Mouse (Mus musculus): ENCODE results near the gene S1pr2. TPM values are rescaled to one million over a fixed set of nuclear protein-coding genes. Genes with fewer than 3 reads are reported as not detected.

S1pr2 gene
- polyA plus RNA-seq, 1 experiment from 2014 or later: 54.5 TPM

Small RNA genes within 50 kb of the gene (microRNA-seq; reads per million reads assigned to microRNA genes)
- 0.66 reads per million for gene Mir7081 (ENCODE audit: borderline number of aligned reads)

Other genes starting within 250 kb of the S1pr2 start
- 9.2 and 9.7 TPM in 2 replicates for gene Olfm2, start 230.4 kb downstream of the S1pr2 start, polyA plus RNA-seq (2014; fragmentation: Nextera tagmentation; extraction: Ambion mirVana)
- gene Col5a3, start 161.7 kb downstream of the S1pr2 start, polyA plus RNA-seq (2014; fragmentation: Nextera tagmentation; extraction: Ambion mirVana): 8.3 and 13.2 TPM in 2 replicates
- not detected in 2 replicates for gene Rdh8, start 158.3 kb downstream of the S1pr2 start, polyA plus RNA-seq (2014; fragmentation: Nextera tagmentation; extraction: Ambion mirVana)
- 4.8 and 6.3 TPM in 2 replicates for gene A230050P20Rik, start 108.1 kb downstream of the S1pr2 start, polyA plus RNA-seq (2014; fragmentation: Nextera tagmentation; extraction: Ambion mirVana)
- gene Angptl6, start 97.1 kb downstream of the S1pr2 start, polyA plus RNA-seq (2014; fragmentation: Nextera tagmentation; extraction: Ambion mirVana): 3.4 and 4.2 TPM in 2 replicates
- gene Ppan, start 88.6 kb downstream of the S1pr2 start, polyA plus RNA-seq (2014; fragmentation: Nextera tagmentation; extraction: Ambion mirVana): 65.7 and 76.3 TPM in 2 replicates
- gene Eif3g, start 78.2 kb downstream of the S1pr2 start, polyA plus RNA-seq (2014; fragmentation: Nextera tagmentation; extraction: Ambion mirVana): 245 and 273 TPM in 2 replicates
- gene Dnmt1, start 16.9 kb downstream of the S1pr2 start, polyA plus RNA-seq (2014; fragmentation: Nextera tagmentation; extraction: Ambion mirVana): 46.8 and 56.5 TPM in 2 replicates
- 110 and 119 TPM in 2 replicates for gene Mrpl4, start 26.0 kb upstream of the S1pr2 start, polyA plus RNA-seq (2014; fragmentation: Nextera tagmentation; extraction: Ambion mirVana)
- gene Icam1, start 39.2 kb upstream of the S1pr2 start, polyA plus RNA-seq (2014; fragmentation: Nextera tagmentation; extraction: Ambion mirVana): 18.6 and 20.0 TPM in 2 replicates
- gene Icam4, start 52.6 kb upstream of the S1pr2 start, polyA plus RNA-seq (2014; fragmentation: Nextera tagmentation; extraction: Ambion mirVana): 0.65 and 0.69 TPM in 2 replicates
- gene Icam5, start 55.3 kb upstream of the S1pr2 start, polyA plus RNA-seq (2014; fragmentation: Nextera tagmentation; extraction: Ambion mirVana): 0.19 TPM in 1 of 2 replicates, not detected in the other
- gene Zglp1, start 90.3 kb upstream of the S1pr2 start, polyA plus RNA-seq (2014; fragmentation: Nextera tagmentation; extraction: Ambion mirVana): 0.87 and 1.2 TPM in 2 replicates
- gene Gm49373, start 96.3 kb upstream of the S1pr2 start, polyA plus RNA-seq (2014; fragmentation: Nextera tagmentation; extraction: Ambion mirVana): 0.24 TPM in 1 of 2 replicates, not detected in the other
- 60.8 and 62.7 TPM in 2 replicates for gene Fdx1l, start 96.8 kb upstream of the S1pr2 start, polyA plus RNA-seq (2014; fragmentation: Nextera tagmentation; extraction: Ambion mirVana)
- gene Gm38431, start 115.2 kb upstream of the S1pr2 start, polyA plus RNA-seq (2014; fragmentation: Nextera tagmentation; extraction: Ambion mirVana): 1.2 and 1.4 TPM in 2 replicates
- gene Raver1, start 115.2 kb upstream of the S1pr2 start, polyA plus RNA-seq (2014; fragmentation: Nextera tagmentation; extraction: Ambion mirVana): 64.2 and 71.4 TPM in 2 replicates
- 9.8 and 11.6 TPM in 2 replicates for gene Tyk2, start 154.5 kb upstream of the S1pr2 start, polyA plus RNA-seq (2014; fragmentation: Nextera tagmentation; extraction: Ambion mirVana)
- 259 and 298 TPM in 2 replicates for gene Cdc37, start 173.2 kb upstream of the S1pr2 start, polyA plus RNA-seq (2014; fragmentation: Nextera tagmentation; extraction: Ambion mirVana)
- gene Pde4a, start 188.9 kb upstream of the S1pr2 start, polyA plus RNA-seq (2014; fragmentation: Nextera tagmentation; extraction: Ambion mirVana): 6.2 and 6.9 TPM in 2 replicates

Measured in embryonic facial prominence, embryonic 14.5 days (tissue).